Mouse (Mus musculus) heart, embryonic 10.5 days (tissue): ENCODE results near the gene Bcar3. TPM values are rescaled to one million over a fixed set of nuclear protein-coding genes. Genes with fewer than 3 reads are reported as not detected.

Experiments used
- DNase-seq: peaks from one replicate; pipeline ENCODE4 v3.0.0-alpha.2; 2017; ENCODE audit warnings: low spot score
- H3K27ac ChIP-seq: fragments of 300-500 bp; sonication (generic); 2 replicates; pipeline ENCODE4 v1.5.1; 2016; ENCODE audit warnings: mild to moderate bottlenecking
- H3K27me3 ChIP-seq: fragments of 300-500 bp; sonication (generic); 2 replicates; pipeline ENCODE4 v1.6.1; 2016; ENCODE audit warnings: mild to moderate bottlenecking; ENCODE audit not compliant: poor library complexity, insufficient read depth, severe bottlenecking
- H3K36me3 ChIP-seq: fragments of 300-500 bp; sonication (generic); 2 replicates; pipeline ENCODE4 v1.6.1; 2016; ENCODE audit warnings: mild to moderate bottlenecking, moderate library complexity
- H3K4me1 ChIP-seq: fragments of 300-500 bp; sonication (generic); 2 replicates; pipeline ENCODE4 v1.6.1; 2016; ENCODE audit warnings: mild to moderate bottlenecking
- H3K4me3 ChIP-seq: fragments of 300-500 bp; sonication (generic); 2 replicates; pipeline ENCODE4 v1.5.1; 2016; ENCODE audit warnings: mild to moderate bottlenecking, moderate library complexity
- H3K9me3 ChIP-seq: fragments of 300-500 bp; sonication (generic); 2 replicates; pipeline ENCODE4 v1.6.1; 2016; ENCODE audit warnings: mild to moderate bottlenecking, moderate library complexity
- WGBS: fragments of 180-500 bp; shearing (Covaris S2); methylation state at CpG from one replicate; pipeline ENCODE4 v1.1.7; 2016; 5-methylcytosine and 5-hydroxymethylcytosine counted together
- polyA plus RNA-seq: library from polyadenylated mRNA; unstranded; fragments of >200 nt; fragmentation: Nextera tagmentation; extraction: Ambion mirVana; gene quantifications from 2 replicates; pipeline ENCODE4 v1.2.1, GENCODE M21; 2016

The Bcar3 gene
- polyA plus RNA-seq, 1 experiment from 2014 or later: 17.0 TPM

DNA sequence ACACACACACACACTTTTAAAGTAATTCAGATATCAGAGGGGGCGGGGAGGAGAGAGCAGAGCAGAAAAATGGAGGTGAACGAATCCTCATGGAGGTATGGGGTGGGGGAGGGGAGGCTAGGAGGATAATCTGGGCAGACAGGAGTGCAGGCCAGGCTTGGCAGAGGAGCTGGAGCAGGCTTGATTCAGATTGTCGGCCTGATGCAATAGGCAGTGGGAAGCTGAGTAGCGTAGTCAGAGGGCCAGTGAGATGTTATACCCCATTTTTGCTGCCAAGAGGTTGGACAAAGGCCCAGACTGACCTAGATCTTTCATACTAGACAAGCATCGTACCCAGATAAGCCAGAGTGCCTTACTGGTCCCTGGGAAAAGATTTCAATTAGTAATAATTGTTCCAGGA, 3.0 kb downstream of the Bcar3 start:
- Histone ChIP-seq H3K4me1 (peaks cover 26% of the 10 kb centered on the region), H3K27me3 (peaks cover 41% of the 10 kb centered on the region), H3K9me3 (no peaks in the 10 kb centered on the region), H3K36me3 (no peaks in the 10 kb centered on the region), H3K27ac (no peak overlapping the region), H3K4me3 (no peak overlapping the region)
- 67% methylated on average over 5 of the region's 5 CpGs for WGBS
- DNase-seq: no peak

DNA sequence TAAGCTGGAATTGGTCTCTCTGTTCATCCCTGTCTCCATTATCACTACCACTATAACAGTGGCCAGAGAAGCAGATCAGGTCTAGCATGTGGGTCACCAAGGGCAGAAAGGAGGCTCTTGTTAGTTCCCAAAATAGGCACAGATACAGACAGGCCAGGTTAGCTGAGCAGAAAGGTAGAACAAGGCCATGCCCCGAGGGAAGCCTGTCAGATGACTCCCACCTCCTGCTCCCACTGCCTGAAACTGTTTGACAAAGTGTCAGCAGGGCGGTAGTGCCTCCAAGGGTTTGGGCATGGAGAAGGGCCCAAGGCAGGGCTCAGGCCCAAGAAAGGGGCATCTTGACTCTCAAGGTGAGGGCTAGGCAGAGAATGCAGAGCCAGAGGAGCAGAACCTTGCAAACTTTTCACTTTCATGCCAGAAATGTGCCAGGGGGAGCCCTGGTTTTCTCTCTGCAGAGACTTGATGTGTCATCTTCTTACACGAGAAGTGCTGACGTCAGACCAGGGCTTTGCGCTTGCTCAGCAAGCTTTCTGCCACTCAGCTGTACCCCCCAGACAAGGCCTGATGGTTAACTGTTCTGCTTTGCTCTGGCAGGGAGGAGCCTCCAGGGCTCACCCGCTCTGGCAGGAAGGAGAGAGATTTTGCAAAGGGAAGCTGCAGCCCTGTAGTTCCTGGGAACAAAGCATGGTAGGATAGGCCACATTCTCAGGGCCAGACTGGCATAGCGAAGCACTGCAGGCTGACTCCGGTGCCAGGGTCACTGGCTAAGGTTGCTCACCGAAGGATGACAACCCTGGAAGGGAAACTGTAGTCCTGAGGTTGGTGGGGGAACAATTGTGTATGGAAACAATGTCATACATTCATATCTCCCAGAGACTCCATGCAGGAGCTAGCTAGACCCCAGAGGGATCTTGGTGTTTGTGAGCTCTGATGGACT, 7.3 kb downstream of the Bcar3 start:
- peaks cover 16% of the 10 kb centered on the region for H3K4me1 ChIP-seq
- H3K27ac ChIP-seq: no peak overlapping the region
- WGBS: 59% methylated on average over 9 of the region's 9 CpGs
- H3K9me3 ChIP-seq: no peaks in the 10 kb centered on the region
- H3K36me3 ChIP-seq: no peaks in the 10 kb centered on the region
- no peak for DNase-seq
- H3K4me3 ChIP-seq: no peak overlapping the region
- peaks cover 69% of the 10 kb centered on the region for H3K27me3 ChIP-seq

DNA sequence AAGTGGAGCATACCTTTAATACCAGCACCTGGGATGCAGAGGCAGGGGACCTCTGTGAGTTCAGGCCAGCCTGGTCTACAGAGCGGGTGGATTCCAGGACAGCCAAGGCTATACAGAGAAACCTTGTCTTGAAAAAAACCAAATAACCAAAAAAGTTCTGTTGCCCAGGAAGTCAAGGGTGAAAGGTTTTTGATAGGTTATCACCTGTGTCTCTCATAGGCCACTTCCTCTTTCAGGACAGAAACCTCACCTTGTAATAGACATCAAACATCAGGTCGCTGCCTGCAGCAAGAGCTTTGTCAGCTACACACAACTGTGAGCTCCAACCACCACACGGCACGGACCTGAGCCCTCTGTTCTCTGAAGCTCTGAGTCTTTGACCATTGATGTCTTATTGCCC, 10.6 kb downstream of the Bcar3 start:
- Histone ChIP-seq H3K4me3 (no peak overlapping the region), H3K36me3 (no peaks in the 10 kb centered on the region), H3K9me3 (no peaks in the 10 kb centered on the region), H3K4me1 (peaks cover 14% of the 10 kb centered on the region), H3K27ac (no peak overlapping the region), H3K27me3 (peaks cover 74% of the 10 kb centered on the region)
- DNase-seq: no peak
- 83% methylated on average over 4 of the region's 4 CpGs for WGBS

DNA sequence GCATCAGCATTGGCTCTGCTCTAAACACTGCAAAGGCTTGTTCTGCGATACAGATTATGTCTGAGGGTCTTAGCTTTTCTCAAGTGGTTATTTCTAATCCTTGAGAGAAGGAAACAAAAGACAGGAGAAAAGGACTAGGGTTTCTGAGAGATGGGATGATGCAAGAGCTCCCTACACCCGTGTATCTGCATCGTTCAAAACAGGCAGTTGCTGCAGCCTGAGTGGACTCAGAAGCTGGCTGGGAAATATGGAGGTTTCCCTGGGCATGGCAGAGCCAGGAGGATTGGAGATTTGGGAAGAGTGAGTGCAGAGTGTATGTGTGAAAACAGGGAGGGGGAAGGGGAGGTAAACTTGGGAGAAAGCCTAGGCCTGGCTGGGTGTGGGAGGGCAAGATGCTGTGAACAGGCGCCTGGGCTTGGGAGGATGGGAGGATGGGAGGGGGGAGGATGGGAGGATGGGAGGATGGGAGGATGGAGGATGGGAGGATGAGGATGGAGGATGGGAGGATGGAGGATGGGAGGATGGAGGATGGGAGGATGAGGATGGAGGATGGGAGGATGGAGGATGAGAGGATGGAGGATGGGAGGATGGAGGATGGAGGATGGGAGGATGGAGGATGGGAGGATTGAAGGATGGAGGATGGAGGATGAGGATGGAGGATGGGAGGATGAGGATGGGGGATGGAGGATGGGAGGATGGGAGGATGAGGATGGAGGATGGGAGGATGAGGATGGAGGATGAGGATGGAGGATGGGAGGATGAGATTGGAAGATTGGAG, 14.1 kb downstream of the Bcar3 start:
- H3K9me3 ChIP-seq: no peaks in the 10 kb centered on the region
- WGBS: 60% methylated on average over 4 of the region's 4 CpGs
- H3K27me3 ChIP-seq: peaks cover 66% of the 10 kb centered on the region
- no peaks in the 10 kb centered on the region for H3K36me3 ChIP-seq
- H3K4me3 ChIP-seq: no peak overlapping the region
- DNase-seq: no peak
- H3K4me1 ChIP-seq: no peaks in the 10 kb centered on the region
- no peak overlapping the region for H3K27ac ChIP-seq

DNA sequence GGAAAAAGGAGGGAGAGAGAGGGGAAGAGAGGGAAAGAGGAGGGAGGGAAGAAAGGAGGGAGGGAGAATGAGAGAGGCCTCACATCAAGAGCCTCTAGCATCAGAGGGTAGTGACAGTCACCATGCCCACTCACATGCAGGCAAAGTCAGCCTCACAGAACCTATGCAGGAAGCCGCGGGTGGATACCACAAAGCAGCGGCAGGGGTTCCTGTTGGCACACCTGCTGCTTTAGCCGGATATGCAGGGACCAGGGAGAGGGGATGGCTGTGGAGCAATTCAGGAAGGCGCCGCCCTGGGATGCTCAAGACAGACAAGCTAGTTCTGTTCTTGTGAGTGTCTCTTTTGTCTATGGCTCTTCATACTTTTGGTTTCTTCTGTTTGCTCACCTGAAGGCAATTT, 15.0 kb downstream of the Bcar3 start:
- Histone ChIP-seq H3K27ac (no peak overlapping the region), H3K9me3 (no peaks in the 10 kb centered on the region), H3K4me1 (peaks cover 4% of the 10 kb centered on the region), H3K27me3 (peaks cover 62% of the 10 kb centered on the region), H3K36me3 (no peaks in the 10 kb centered on the region), H3K4me3 (no peak overlapping the region)
- DNase-seq: no peak
- WGBS: 25% methylated on average over 6 of the region's 6 CpGs

DNA sequence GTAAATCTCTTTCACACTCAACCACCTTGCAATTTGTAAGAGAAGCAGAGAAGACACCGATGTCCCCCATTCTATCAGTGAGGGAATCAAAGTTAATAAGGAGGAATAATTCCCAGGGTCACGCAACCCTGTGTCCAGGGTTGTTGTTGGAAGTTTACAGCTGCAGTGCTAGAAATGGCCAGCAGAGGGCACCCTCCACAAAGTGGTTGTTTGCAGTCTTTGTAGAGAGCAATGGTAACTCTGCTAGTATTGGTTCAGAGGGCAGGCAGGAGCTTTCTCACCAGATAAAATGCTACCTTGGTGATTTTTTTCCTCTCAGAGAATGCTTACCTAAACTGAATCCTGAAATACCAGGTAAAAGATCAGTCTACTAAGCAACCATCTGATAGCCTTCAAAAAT, 18.1 kb downstream of the Bcar3 start:
- peaks cover 18% of the 10 kb centered on the region for H3K4me1 ChIP-seq
- no peak overlapping the region for H3K27ac ChIP-seq
- peak; percentile 87 for DNase-seq
- H3K36me3 ChIP-seq: no peaks in the 10 kb centered on the region
- no peak overlapping the region for H3K4me3 ChIP-seq
- no peaks in the 10 kb centered on the region for H3K9me3 ChIP-seq
- H3K27me3 ChIP-seq: peaks cover 63% of the 10 kb centered on the region
- 22% methylated on average over 2 of the region's 2 CpGs for WGBS

DNA sequence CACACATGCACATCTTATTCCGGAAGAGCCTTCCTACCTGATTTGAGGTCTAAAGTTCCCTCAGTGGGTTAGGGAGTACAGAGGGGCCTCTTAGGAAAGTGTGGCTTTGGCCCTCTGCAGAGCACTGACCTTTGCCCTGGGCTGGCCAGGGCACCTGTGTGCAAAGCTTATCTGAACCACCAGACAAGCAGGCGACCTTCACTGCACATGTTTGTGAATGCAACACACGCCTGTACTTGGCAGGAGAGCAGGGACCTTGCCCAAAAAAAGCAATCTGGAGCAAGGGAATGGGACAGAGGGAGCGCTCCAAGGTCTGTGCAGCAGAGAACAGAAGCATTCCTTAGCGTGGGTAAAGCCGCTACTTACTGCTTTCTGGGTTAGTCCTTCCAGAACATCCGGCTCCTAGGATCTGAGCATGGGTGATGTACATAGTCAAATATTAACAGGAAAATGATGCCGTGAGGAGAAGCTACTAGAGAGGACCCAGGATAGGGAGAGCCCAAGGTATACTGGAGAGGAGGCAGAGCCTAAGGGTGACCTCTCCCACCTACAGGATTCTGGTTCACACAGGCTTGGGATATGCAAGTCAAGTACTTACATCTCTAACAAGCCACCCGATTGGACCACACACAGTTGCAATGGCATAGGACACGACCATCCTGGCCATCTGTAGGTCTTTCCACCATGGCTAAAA, 19.1 kb downstream of the Bcar3 start:
- Histone ChIP-seq H3K27me3 (peaks cover 65% of the 10 kb centered on the region), H3K4me1 (peaks cover 23% of the 10 kb centered on the region), H3K9me3 (no peaks in the 10 kb centered on the region), H3K4me3 (no peak overlapping the region), H3K36me3 (no peaks in the 10 kb centered on the region), H3K27ac (no peak overlapping the region)
- DNase-seq: no peak
- WGBS: 61% methylated on average over 10 of the region's 10 CpGs

DNA sequence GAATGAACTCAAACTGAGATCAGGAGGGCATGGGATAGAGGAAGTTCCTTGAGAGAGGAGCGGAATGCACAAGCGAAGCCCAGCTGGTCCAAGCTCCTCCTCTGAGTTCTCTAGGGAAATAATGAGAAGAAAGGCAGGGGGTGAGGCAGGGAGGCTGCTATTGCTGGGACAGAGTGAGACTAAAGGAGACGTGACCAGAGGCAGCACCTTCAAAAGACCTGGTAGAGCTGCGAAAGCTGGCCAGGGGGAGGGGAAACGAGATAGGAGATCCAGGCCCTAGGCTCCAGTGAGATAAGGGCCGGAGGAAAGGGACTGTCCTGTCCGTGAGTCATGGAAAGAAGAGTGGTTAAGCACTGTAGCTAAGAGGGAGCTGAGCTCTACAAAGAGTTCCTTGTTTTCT, 20.0 kb downstream of the Bcar3 start:
- peak; percentile 79 for DNase-seq
- peaks cover 23% of the 10 kb centered on the region for H3K4me1 ChIP-seq
- H3K36me3 ChIP-seq: no peaks in the 10 kb centered on the region
- WGBS: 17% methylated on average over 7 of the region's 7 CpGs
- H3K27me3 ChIP-seq: peaks cover 65% of the 10 kb centered on the region
- H3K4me3 ChIP-seq: no peak overlapping the region
- peak overlapping the region; percentile 59 for H3K27ac ChIP-seq
- no peaks in the 10 kb centered on the region for H3K9me3 ChIP-seq

DNA sequence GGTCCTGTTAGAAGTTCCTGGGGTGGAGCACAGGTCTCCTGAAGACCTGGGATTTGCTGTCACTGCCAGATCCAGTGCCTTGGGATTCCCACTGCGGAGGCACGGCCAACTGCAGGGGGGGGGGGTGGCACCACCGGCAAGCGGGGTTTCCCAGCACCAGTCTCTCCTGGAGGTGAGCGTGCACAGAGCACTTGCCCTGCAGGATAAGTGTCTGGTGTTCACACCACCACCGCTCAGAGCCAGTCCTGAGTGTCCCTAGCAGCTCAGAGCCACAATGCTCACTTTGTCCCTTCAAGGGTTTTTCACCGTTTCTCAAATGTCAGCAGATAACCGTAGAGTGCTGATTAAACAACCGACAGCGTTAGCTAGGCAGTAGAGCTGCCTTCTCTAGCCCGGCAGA, 22.7 kb downstream of the Bcar3 start:
- Histone ChIP-seq H3K36me3 (no peaks in the 10 kb centered on the region), H3K27me3 (peaks cover 74% of the 10 kb centered on the region), H3K4me3 (peak overlapping the region; percentile 38; the same call in 1 of the 2 replicates), H3K9me3 (no peaks in the 10 kb centered on the region), H3K27ac (0 out of 2 replicates have a peak overlapping the region, but pooled peaks have one; percentile 29), H3K4me1 (peaks cover 23% of the 10 kb centered on the region)
- WGBS: 5% methylated on average over 11 of the region's 11 CpGs
- no peak for DNase-seq

DNA sequence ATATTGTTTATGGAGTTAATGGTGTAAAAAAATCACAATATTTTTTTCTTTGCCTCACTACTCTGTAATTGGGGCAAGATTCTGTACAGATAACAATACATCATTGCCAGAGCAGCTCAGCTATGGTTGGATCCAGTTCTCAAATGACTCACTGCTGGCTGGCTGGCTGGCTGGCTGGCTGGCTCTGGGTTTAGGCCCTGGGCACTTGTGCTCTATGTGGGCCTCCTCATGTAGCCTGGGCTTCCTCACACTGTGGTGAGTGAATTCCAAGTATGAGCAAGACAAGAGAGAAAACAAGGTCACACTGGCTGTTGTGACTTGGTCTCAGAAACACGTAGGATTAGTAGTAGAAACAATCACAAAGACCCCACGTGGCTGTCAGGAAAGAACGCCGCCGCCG, 23.4 kb downstream of the Bcar3 start:
- Histone ChIP-seq H3K27me3 (peaks cover 82% of the 10 kb centered on the region), H3K27ac (no peak overlapping the region), H3K9me3 (no peaks in the 10 kb centered on the region), H3K4me3 (no peak overlapping the region), H3K4me1 (peaks cover 29% of the 10 kb centered on the region), H3K36me3 (no peaks in the 10 kb centered on the region)
- no peak for DNase-seq
- 82% methylated on average over 6 of the region's 6 CpGs for WGBS

DNA sequence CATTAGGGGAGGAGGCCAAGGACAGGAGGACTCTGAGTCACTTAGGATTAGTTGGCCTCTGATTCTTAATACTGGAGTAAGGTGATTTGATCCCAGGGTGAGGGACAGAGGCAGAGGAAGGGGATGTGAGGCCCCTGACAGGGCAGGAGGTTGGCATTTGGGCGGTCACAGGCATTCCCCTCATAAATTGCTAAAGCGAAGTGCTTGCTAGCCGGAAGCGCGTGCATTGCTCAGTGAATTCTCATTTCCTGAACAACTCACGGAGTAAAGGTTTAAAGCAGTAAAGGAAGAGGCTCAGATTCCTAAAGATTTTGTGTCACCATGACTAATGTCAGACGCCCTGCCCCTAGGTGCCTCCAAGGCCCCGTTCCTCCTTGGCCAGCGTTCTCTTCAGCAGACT, 28.3 kb downstream of the Bcar3 start:
- Histone ChIP-seq H3K4me3 (no peak overlapping the region), H3K4me1 (peaks cover 11% of the 10 kb centered on the region), H3K36me3 (no peaks in the 10 kb centered on the region), H3K27me3 (peaks cover 95% of the 10 kb centered on the region), H3K9me3 (no peaks in the 10 kb centered on the region), H3K27ac (no peak overlapping the region)
- DNase-seq: no peak
- 69% methylated on average over 9 of the region's 9 CpGs for WGBS

DNA sequence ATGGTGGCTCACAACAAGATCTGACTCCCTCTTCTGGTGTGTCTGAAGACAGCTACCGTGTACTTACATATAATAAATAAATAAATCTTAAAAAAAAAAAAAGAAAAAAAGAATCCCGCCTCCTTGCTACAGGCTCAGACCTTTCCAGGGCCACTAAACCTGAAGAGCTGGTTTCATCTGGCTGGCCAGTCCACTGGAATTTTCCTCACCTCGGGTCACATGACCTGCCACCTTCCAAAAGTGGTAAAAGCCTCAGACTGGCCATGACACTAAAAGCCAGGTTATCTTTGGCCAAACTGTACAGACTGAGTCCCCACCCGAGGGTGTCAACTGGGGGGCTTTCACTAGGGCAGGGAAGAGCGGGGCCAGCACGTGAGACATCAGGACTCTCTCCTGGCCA, 29.9 kb downstream of the Bcar3 start:
- DNase-seq: no peak
- no peaks in the 10 kb centered on the region for H3K9me3 ChIP-seq
- peaks cover 90% of the 10 kb centered on the region for H3K27me3 ChIP-seq
- H3K4me1 ChIP-seq: peaks cover 6% of the 10 kb centered on the region; the same call in 1 of the 2 replicates
- no peaks in the 10 kb centered on the region for H3K36me3 ChIP-seq
- 79% methylated on average over 6 of the region's 6 CpGs for WGBS
- no peak overlapping the region for H3K4me3 ChIP-seq
- no peak overlapping the region for H3K27ac ChIP-seq

DNA sequence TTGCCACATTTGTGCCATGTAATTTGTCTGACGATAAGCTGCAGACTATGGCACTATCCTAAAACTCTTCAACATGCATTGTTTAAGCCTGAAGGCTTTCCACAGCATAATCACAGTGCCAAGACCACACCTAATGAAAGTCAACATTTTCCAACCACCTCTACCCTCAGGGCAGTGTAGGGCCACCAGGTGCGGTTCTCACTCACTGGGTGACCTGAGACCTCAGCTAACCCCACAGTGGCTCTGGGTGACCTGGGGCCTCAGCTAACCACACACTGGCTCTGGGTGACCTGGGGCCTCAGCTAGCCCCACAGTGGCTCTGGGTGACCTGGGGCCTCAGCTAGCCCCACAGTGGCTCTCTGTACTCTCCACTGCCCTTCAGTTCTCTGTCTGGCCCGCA, 30.6 kb downstream of the Bcar3 start:
- H3K36me3 ChIP-seq: no peaks in the 10 kb centered on the region
- H3K27me3 ChIP-seq: peaks cover 90% of the 10 kb centered on the region
- 87% methylated on average over 3 of the region's 3 CpGs for WGBS
- no peaks in the 10 kb centered on the region for H3K9me3 ChIP-seq
- no peak overlapping the region for H3K4me3 ChIP-seq
- DNase-seq: no peak
- peaks cover 6% of the 10 kb centered on the region; the same call in 1 of the 2 replicates for H3K4me1 ChIP-seq
- H3K27ac ChIP-seq: no peak overlapping the region
